Mouse (Mus musculus): Measurements from ENCODE around the gene Glrx. TPM values are rescaled to one million over a fixed set of nuclear protein-coding genes. Genes with fewer than 3 reads are reported as not detected.

Glrx gene
- polyA plus RNA-seq (2017; shearing (Covaris generic)), result 100 to 1,000 TPM; 234 to 723 TPM

DNA sequence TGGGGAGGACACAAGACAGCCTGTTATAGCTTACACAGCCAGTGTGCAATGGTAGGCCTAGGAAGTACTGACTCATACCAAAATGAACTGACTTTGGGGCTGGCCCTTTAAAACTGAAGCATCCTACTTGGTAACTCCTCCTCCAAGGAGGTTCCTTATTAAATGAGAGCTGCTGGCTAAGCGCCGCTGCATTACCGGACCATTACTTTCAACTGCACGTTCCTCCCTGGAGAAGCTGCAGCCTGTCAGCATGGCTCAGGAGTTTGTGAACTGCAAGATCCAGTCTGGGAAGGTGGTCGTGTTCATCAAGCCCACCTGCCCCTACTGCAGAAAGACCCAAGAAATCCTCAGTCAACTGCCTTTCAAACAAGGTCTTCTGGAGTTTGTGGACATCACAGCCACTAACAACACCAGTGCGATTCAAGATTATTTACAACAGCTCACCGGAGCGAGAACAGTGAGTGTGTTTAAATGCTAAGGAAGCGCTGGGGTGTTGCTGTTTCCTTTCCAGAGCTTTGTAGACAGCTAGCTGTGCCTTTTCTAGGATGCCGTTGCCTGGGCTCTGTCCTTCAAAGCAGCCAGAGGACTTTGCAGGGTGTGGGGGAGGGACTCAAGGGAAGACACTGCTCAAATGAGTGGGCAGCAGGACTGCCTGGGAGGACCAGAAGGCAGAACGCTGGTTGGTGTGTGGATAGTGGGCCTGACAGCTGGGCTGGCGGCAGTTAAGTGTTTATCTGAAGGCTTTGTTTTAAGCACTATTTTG lies at the start of gene Glrx:
Gene Glrx (plus strand): TSS at position 150 of the 763 bp plus-strand sequence.

Other genes starting within 250 kb of the Glrx start
- gene Ell2, start 133.1 kb upstream of the Glrx start, polyA plus RNA-seq (2017; shearing (Covaris generic)), result 10 to 100 TPM in 1 of 2 experiments, 1 to 10 TPM in 1; 8.5 to 15.9 TPM
- under 1 TPM; 0.04 to 0.49 TPM for gene Rhobtb3, start 104.1 kb downstream of the Glrx start, polyA plus RNA-seq (2017; shearing (Covaris generic))
- under 1 TPM in 1 of 2 experiments, not detected in 1; 0.22 TPM for gene Spata9, start 127.3 kb downstream of the Glrx start, polyA plus RNA-seq (2017; shearing (Covaris generic))
- gene Rfesd, start 178.9 kb downstream of the Glrx start, polyA plus RNA-seq (2017; shearing (Covaris generic)), result 10 to 100 TPM; 26.6 to 33.4 TPM
- gene Gpr150, start 217.1 kb downstream of the Glrx start, polyA plus RNA-seq (2017; shearing (Covaris generic)), result under 1 TPM in 1 of 2 experiments, not detected in 1; 0.21 TPM